Mouse (Mus musculus): ENCODE measurements at regions not wholly inside any gene's neighbourhood (a gene's known extent, or its start where the extent isn't known, plus 50 kb on each side); places are given as distances from the start of the nearest gene placed in this dataset.

GRCm38 (mm10) chr3:21961091-21961490 lies 115.4 kb upstream of the Tbl1xr1 start:
- no peak for DNase-seq (ENCODE audit: low read depth, low spot score)

GRCm38 (mm10) chr3:21961746-21962145 lies 114.7 kb upstream of the Tbl1xr1 start:
- no peak for DNase-seq (ENCODE audit: low read depth, low spot score)

GRCm38 (mm10) chr3:21962360-21962782 lies 114.1 kb upstream of the Tbl1xr1 start:
- no peak for DNase-seq (ENCODE audit: low read depth, low spot score)

- no peak for DNase-seq (ENCODE audit: low read depth, low spot score)
Observed at GRCm38 (mm10) chr3:21962921-21963732, 113.3 kb upstream of the Tbl1xr1 start.

GRCm38 (mm10) chr3:21963733-21964351 lies 112.6 kb upstream of the Tbl1xr1 start:
- DNase-seq (ENCODE audit: low read depth, low spot score): no peak

GRCm38 (mm10) chr3:21964438-21964837 lies 112.0 kb upstream of the Tbl1xr1 start:
- DNase-seq (ENCODE audit: low read depth, low spot score): no peak

GRCm38 (mm10) chr3:21965556-21965955 lies 110.9 kb upstream of the Tbl1xr1 start:
- no peak for DNase-seq (ENCODE audit: low read depth, low spot score)

GRCm38 (mm10) chr3:21971731-21972130 lies 104.7 kb upstream of the Tbl1xr1 start:
- no peak for DNase-seq (ENCODE audit: low read depth, low spot score)

GRCm38 (mm10) chr3:21973153-21973552 lies 103.3 kb upstream of the Tbl1xr1 start:
- DNase-seq (ENCODE audit: low read depth, low spot score): no peak

GRCm38 (mm10) chr3:21973681-21974080 lies 102.8 kb upstream of the Tbl1xr1 start:
- DNase-seq (ENCODE audit: low read depth, low spot score): no peak

GRCm38 (mm10) chr3:21974766-21975165 lies 101.7 kb upstream of the Tbl1xr1 start:
- no peak for DNase-seq (ENCODE audit: low read depth, low spot score)

- DNase-seq (ENCODE audit: low read depth, low spot score): no peak
Observed at GRCm38 (mm10) chr3:21977775-21978174, 98.7 kb upstream of the Tbl1xr1 start.

- no peak for DNase-seq (ENCODE audit: low read depth, low spot score)
Observed at GRCm38 (mm10) chr3:21982991-21983390, 93.5 kb upstream of the Tbl1xr1 start.

GRCm38 (mm10) chr3:21983993-21984725 lies 92.3 kb upstream of the Tbl1xr1 start:
- no peak for DNase-seq (ENCODE audit: low read depth, low spot score)

GRCm38 (mm10) chr3:21984807-21985206 lies 91.6 kb upstream of the Tbl1xr1 start:
- no peak for DNase-seq (ENCODE audit: low read depth, low spot score)

GRCm38 (mm10) chr3:21986164-21986892 lies 90.1 kb upstream of the Tbl1xr1 start:
- DNase-seq (ENCODE audit: low read depth, low spot score): no peak

GRCm38 (mm10) chr3:21986893-21987250 lies 89.6 kb upstream of the Tbl1xr1 start:
- DNase-seq (ENCODE audit: low read depth, low spot score): no peak

- no peak for DNase-seq (ENCODE audit: low read depth, low spot score)
Observed at GRCm38 (mm10) chr3:21987455-21988009, 88.9 kb upstream of the Tbl1xr1 start.

GRCm38 (mm10) chr3:21988010-21988531 lies 88.4 kb upstream of the Tbl1xr1 start:
- no peak for DNase-seq (ENCODE audit: low read depth, low spot score)

GRCm38 (mm10) chr3:21990526-21990925 lies 85.9 kb upstream of the Tbl1xr1 start:
- no peak for DNase-seq (ENCODE audit: low read depth, low spot score)

- DNase-seq (ENCODE audit: low read depth, low spot score): no peak
Observed at GRCm38 (mm10) chr3:21991681-21992152, 84.7 kb upstream of the Tbl1xr1 start.
